9 mouse cellular contexts compared by ENCODE assay signal in the genomic region with DNA sequence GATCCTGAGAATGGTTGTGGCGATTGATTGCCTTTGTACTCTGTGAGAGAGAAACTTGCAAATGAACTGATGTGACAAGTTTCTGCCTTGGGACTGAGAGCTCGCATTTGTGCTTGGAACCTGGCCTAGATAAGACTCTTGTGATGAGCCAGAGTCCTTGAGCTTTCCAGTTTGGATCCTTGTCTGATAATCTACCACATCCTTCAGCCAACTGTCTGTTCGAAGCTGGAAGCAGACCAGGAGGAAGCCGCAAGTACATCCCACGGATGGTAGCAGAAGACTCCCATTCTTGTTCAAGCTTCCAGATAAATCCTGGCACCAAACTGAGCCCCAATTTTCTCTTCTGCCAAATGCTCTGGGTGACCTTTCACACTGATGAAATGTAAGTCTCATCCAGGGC.
A peak's percentile ranks its signal among the peaks of the same experiment; 100 is the strongest.
DNase-seq lines count a peak whose midpoint lies in the region; ATAC-seq lines count a peak whose summit lies in the region.
"Had no signal": no experiment of that assay in that cellular context is flagged by ENCODE, and none has a peak within 500 bp of the region (broad histone marks: within the 10 kb centered on the region; RNA-seq: fewer than 3 reads in every experiment).

No protein-coding gene starts in this region.

- no peak for DNase-seq in frontal cortex, postnatal 25 days (ENCODE audit: low spot score in 2 of 2)
- DNase-seq in lung, postnatal 10 days: peak; percentile 13
- no peak for DNase-seq in lung, postnatal 4 days
- peak; percentile 53 to 73 for DNase-seq in adrenal gland, postnatal 36 days
- DNase-seq in ovary, postnatal 36 days (ENCODE audit: low spot score): peak; percentile 19
- DNase-seq in spleen, adult 18-20 months: no peak
- DNase-seq: kidney, postnatal 36 days had no signal

- ATAC-seq in frontal cortex, adult (ENCODE audit: low TSS enrichment): peak; percentile 91
- ATAC-seq in CD4-positive, CD25-positive, alpha-beta regulatory T cell, adult 4 months: no peak

Comparison
In these comparisons a context has a peak if more than half of its experiments do, and no peak if none do; other contexts are left out.
1. DNase-seq: peak in lung, postnatal 10 days (single experiment), adrenal gland, postnatal 36 days (2 of 2) and ovary, postnatal 36 days (single experiment); none in frontal cortex, postnatal 25 days (0 of 2), lung, postnatal 4 days (0 of 2) and spleen, adult 18-20 months (0 of 2).